Mouse (Mus musculus) gonadal fat pad, adult 2 months (tissue): ENCODE measurements at regions not wholly inside any gene's neighbourhood (a gene's known extent, or its start where the extent isn't known, plus 50 kb on each side); places are given as distances from the start of the nearest gene placed in this dataset.

Experiments used
- DNase-seq: peaks from one replicate; pipeline ENCODE4 v3.0.0-alpha.2; 2012; ENCODE audit warnings: low read depth

DNA sequence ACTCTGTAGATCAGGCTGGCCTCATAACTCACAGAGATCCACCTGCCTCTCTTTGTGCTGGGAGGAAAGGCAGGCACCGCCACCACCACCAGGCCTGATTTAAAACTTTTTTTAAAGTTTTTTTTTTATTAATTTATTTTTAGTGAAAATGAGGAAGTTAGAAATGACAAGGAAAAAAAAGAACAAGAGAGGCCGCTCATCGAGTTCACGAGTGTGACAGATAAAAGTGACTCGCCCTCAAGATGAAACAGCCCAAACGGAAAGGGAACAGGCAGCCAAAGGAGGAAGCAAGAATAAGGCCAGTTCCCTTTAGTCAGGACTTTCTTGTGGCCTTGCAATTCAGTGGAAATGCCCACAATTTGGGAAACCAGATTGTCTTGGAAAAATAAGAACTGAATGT lies 163.4 kb upstream of the Jmjd1c start:
- no peak for DNase-seq

GRCm38 (mm10) chr10:66933689-66934088 lies 162.2 kb upstream of the Jmjd1c start:
- no peak for DNase-seq

DNA sequence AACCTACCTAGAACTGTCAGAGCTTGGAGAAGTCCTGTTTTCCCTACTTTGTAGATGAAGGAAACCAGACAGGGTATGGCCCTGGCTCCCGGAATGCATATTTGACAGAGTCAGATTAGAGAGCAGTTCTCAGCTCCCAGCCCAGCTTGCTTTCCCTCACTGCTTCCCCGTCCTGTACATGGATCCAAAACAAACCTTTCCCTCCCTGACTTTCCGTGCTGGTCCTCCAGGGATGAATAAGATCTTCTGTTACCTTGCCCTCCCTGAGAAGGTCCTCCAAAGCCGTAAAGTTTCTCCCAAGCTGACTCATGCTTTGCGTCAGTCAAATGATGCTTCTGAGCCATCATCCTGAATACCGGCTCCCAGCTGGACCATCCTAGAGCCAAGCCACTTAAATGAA lies 160.2 kb upstream of the Jmjd1c start:
- DNase-seq, result no peak

DNA sequence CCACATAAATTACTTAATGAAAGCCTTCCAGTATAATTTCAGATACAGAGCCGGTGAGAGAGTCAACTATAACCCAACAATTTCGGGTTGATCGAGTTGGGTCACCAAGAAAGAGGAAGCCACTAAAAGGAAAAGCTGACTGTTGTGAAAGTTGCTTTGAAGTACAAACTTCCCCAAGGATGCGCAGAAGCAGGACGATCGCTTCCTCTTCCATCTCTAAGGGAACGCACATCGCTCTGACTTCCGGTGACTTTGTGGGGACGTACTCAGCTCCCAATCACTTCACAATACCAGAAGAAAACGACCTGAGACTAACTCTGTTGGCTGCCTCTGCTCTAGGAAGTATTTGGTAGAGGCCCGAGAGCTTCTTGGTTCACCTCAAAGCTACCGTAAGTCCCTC lies 158.8 kb upstream of the Jmjd1c start:
- DNase-seq, result no peak

DNA sequence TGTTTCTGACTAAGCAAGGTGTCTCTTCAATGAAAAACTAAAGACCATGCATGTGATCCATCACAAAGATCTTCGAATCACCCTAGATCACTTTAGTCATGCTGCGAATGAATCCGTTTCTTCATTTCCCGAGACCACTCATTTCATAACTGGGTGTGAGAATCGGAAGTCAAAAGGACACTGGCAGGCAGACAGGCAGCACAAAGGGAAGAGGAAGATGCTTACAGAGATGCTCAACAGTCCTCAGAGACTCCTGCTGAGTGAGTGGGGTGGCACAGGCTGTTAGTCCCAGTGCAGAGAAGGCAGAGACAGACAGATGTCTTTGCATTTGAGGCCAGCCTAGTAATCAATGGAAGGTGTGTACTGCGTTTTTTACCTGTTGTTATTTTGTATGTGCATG lies 155.6 kb upstream of the Jmjd1c start:
- no peak for DNase-seq

DNA sequence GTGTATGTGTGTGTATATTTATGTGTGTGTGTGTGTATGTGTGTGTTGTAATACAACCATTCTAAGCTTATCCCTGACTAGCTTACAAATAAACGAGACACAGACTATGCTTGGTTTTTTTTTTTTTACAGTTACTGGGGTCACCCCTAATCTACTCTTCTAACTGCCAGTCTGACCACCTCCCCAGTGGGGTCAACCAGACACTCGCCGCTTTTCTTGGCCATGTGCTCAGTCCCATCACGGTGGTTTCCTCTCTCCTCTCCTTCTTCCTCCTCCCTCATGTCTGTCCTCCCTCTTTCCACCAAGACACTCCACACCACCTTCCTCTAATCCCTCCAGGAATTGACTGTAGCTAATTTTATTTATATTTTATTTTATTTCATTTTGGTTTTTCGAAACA lies 155.0 kb upstream of the Jmjd1c start:
- no peak for DNase-seq

GRCm38 (mm10) chr10:66941974-66942373 lies 154.0 kb upstream of the Jmjd1c start:
- DNase-seq, result no peak

DNA sequence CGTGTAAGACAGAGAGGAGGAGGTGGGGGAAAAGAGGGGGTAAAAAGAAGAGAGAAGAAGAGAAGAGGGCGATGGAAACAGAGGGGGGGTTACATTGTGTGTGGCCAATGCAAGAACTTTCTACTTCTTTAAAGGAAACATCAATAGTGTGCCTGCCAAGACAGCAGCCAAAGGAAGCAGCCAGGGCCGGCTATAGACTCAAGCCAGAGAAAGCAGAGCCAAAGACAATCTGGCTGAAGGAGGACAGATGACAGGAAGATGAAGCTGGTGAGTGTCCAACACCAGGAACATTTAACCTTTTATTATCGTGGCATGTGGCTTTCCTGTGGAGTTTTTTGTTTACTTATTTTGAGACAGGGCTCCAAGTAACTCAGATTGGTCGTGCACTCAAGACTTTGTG lies 152.1 kb upstream of the Jmjd1c start:
- DNase-seq, result no peak

- DNase-seq, result no peak
Observed at GRCm38 (mm10) chr10:66946161-66946560, 149.8 kb upstream of the Jmjd1c start.

- no peak for DNase-seq
Observed at GRCm38 (mm10) chr10:66948329-66948728, 147.6 kb upstream of the Jmjd1c start.

DNA sequence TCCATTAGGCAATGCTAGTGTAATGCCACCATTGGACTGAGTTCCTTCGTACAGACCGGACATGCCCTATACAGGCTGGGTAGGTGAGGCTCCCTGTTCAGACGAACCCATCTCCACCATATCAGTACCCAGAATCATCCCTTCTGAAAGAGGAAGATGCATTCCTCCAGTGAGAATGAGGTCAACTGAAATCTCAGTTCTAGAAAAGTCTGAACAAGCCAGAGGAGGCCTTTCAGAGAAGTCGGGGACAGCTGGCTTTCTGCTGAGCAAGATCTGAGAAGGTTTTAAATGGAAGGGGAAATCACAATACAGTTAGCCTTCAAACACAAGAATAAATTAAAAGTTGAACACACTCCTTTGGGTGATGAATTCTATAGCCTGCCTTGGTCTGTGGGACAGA lies 145.5 kb upstream of the Jmjd1c start:
- no peak for DNase-seq

DNA sequence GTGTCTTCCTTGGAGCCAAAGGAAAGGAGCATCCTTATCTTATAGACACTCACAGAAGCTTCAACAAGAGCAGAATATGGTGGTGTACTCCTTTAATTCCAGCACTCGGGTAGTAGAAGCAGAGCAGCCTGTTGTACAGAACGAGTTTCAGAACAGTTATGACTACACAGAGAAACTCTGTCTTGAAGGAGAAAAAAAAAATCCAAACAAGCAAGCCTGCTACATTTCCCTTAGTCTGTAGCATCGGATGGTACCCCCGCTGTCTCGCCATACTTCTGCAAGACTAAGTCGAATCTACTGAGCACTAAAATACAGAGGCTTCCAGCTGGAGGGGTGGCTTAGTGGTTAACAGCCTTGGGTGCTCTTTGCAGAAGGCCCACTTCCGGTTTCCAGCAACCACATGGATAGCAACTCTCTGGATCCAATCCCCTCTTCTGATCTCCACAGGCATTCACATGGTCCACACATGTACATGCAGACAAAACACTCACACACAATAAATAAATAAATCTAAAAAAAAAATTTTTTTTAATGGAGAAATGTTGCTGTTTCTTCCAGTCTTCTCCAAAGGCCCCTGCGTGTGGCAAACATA lies 144.6 kb upstream of the Jmjd1c start:
- DNase-seq, result no peak

GRCm38 (mm10) chr10:66951935-66952334 lies 144.0 kb upstream of the Jmjd1c start:
- no peak for DNase-seq

- DNase-seq, result no peak
Observed at GRCm38 (mm10) chr10:66953248-66953975, 142.5 kb upstream of the Jmjd1c start.

GRCm38 (mm10) chr10:66953976-66954505 lies 141.9 kb upstream of the Jmjd1c start:
- no peak for DNase-seq

DNA sequence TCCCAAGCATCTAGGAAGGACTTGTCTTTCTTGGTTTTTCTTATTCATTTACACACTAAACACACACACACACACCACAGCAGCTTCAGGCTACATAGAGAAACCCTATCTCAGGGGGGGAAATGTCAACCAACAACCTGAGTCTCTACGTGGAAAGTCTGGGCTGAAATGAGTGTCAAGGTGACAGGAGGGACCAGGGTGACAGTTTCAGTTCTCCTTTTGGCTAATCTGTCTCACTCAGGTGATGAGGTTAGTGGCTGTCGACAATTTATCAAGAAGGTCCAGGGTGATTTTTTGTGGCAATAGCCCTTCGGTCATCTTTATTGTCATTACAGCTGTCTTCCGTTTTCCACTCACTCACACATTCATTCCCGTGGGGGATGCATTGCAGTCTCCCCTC lies 140.5 kb upstream of the Jmjd1c start:
- DNase-seq, result no peak

DNA sequence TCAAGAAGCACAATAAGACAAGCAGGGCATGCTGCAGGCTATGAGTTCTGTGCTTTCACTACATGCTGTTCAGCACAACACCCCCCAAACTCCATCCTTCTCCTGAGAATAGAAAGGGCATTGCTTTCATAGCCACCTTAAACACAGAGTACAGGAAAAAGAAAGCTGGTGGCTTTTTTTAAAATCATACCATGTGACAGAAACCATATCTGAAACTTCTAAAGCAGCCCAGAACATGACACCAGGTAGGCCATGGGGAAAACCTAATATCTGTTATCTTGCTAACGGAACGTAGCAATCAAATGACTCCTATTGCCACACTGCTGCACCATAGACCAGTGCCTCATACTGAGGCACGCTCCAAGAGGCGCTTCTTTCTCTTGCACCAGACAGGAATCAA lies 139.3 kb upstream of the Jmjd1c start:
- DNase-seq, result no peak

DNA sequence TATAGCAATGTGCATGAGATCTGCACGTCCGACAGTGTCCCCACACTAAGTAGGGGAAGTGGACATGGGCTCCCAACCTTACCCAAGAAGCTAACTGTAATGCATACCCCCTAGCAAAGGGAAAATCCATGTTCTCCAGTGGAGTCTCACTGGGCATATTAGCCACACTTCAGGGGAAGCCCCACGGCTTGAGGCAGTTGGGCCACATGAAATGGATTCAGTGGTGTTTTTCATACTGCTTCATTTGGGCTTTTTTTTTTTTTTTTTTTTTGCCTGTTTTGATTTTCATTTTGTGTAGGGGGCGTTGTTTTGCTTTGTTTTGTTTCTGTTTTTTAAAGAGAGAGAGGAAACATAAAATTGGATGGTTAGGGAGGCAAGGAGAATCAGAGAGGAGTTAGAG lies 138.6 kb upstream of the Jmjd1c start:
- DNase-seq, result no peak
